Comparison of ENCODE assay signal across 7 mouse cellular contexts in the genomic region with DNA sequence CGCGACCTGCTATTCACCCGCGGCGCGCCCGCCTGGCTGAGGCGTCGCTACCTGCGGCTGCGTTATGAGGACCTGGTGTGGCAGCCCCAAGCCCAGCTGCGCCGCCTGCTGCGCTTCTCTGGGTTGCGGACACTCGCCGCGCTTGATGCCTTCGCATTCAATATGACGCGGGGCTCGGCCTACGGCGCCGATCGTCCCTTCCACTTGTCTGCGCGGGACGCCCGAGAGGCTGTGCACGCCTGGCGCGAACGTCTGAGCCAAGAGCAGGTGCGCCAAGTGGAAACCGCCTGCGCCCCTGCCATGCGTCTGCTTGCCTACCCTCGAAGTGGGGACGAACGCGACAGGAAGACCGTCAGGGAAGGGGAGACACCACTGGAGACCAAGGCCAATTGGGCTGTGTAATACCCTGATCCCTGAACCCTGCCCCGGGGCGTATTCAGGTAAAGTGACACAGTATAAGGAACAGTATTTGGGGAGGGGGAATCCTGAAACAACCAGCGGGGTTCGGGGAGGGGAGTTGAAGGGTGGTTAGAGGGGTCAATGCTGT. TPM values are rescaled to one million over a fixed set of nuclear protein-coding genes. Genes with fewer than 3 reads are reported as not detected.
DNase-seq lines count a peak whose midpoint lies in the region; ATAC-seq lines count a peak whose summit lies in the region.

No protein-coding gene starts in this region.

- WGBS in heart, embryonic 14.5 days: 24% methylated on average over 47 of the region's 47 CpGs
- 7% methylated on average over 47 of the region's 47 CpGs for WGBS in limb, embryonic 10.5 days
- WGBS in neural tube, embryonic 14.5 days: 21% methylated on average over 35 of the region's 47 CpGs

- H3K27me3 ChIP-seq in heart, embryonic 14.5 days (ENCODE audit: control insufficient read depth, insufficient read depth, low read length): no peaks in the 10 kb centered on the region
- peaks cover 21% of the 10 kb centered on the region for H3K27me3 ChIP-seq in limb, embryonic 10.5 days (ENCODE audit: low read depth, poor library complexity, severe bottlenecking)
- no peaks in the 10 kb centered on the region for H3K27me3 ChIP-seq in neural tube, embryonic 14.5 days (ENCODE audit: control insufficient read depth, insufficient read depth, low read length)

- H3K27ac ChIP-seq in heart, embryonic 14.5 days (replicated peaks in 1 of 2; ENCODE audit: control insufficient read depth in 1 of 2, insufficient read depth in 1 of 2, low read depth in 2 of 2, low read length in 2 of 2): no peak overlapping the region
- no peak overlapping the region for H3K27ac ChIP-seq in limb, embryonic 10.5 days
- no peak overlapping the region for H3K27ac ChIP-seq in neural tube, embryonic 14.5 days (ENCODE audit: low read depth, low read length)

- peak; percentile 16 for DNase-seq in retina, embryonic 14.5 days (ENCODE audit: low spot score)
- DNase-seq in retina, postnatal 1 day: no peak
- peak; percentile 5 to 12 for DNase-seq in cerebellum, postnatal 36 days
- DNase-seq in limb, embryonic 10.5 days (ENCODE audit: low spot score): peak; percentile 39
- DNase-seq in thymus, postnatal 25 days: no peak

- no peaks in the 10 kb centered on the region; a peak in 1 of 4 replicates for H3K4me1 ChIP-seq in heart, embryonic 14.5 days (ENCODE audit: control insufficient read depth in 2 of 2, insufficient read depth in 2 of 2, low read length in 2 of 2)
- H3K4me1 ChIP-seq in limb, embryonic 10.5 days: no peaks in the 10 kb centered on the region
- H3K4me1 ChIP-seq in neural tube, embryonic 14.5 days (ENCODE audit: control insufficient read depth, insufficient read depth, low read length): no peaks in the 10 kb centered on the region

- peak overlapping the region; percentile 48 to 59 for H3K4me3 ChIP-seq in heart, embryonic 14.5 days (ENCODE audit: control insufficient read depth in 1 of 2, insufficient read depth in 1 of 2, low read depth in 1 of 2, low read length in 2 of 2)
- peak overlapping the region; percentile 52 for H3K4me3 ChIP-seq in limb, embryonic 10.5 days
- peak overlapping the region; percentile 41 for H3K4me3 ChIP-seq in neural tube, embryonic 14.5 days (ENCODE audit: low read depth, low read length)

- H3K36me3 ChIP-seq in heart, embryonic 14.5 days (ENCODE audit: control insufficient read depth, insufficient read depth, low read length): no peaks in the 10 kb centered on the region
- no peaks in the 10 kb centered on the region for H3K36me3 ChIP-seq in limb, embryonic 10.5 days
- H3K36me3 ChIP-seq in neural tube, embryonic 14.5 days (ENCODE audit: control insufficient read depth, insufficient read depth, low read length): no peaks in the 10 kb centered on the region

- peak overlapping the region; percentile 82 for H3K4me2 ChIP-seq in heart, embryonic 14.5 days (ENCODE audit: low read length)
- peak overlapping the region; percentile 64 for H3K4me2 ChIP-seq in neural tube, embryonic 14.5 days (ENCODE audit: low read depth, low read length)

- no peak for ATAC-seq in heart, embryonic 14.5 days (ENCODE audit: insufficient number of reproducible peaks, insufficient read depth, low FRiP score, low read depth)
- peak; percentile 65; the same call in 1 of the 2 replicates for ATAC-seq in neural tube, embryonic 14.5 days (ENCODE audit: low read depth)

- no peaks in the 10 kb centered on the region for H3K9me3 ChIP-seq in heart, embryonic 14.5 days (ENCODE audit: control insufficient read depth, low read length)
- H3K9me3 ChIP-seq in limb, embryonic 10.5 days (replicated peaks): no peaks in the 10 kb centered on the region
- H3K9me3 ChIP-seq in neural tube, embryonic 14.5 days (ENCODE audit: control insufficient read depth, low read length): no peaks in the 10 kb centered on the region

- peak overlapping the region; percentile 46; the same call in 1 of the 2 replicates for H3K9ac ChIP-seq in heart, embryonic 14.5 days (ENCODE audit: low read length)
- H3K9ac ChIP-seq in neural tube, embryonic 14.5 days (replicated peaks; ENCODE audit: low read depth, low read length): no peak overlapping the region

RNA-seq across cellular contexts. Expression of gene Chst7, which starts 1.5 kb away (rescaled TPM):
- polyA plus RNA-seq in heart, embryonic 14.5 days (2014; fragmentation: Nextera tagmentation; extraction: Ambion mirVana): 4.6 and 5.8 TPM in 2 replicates
- polyA plus RNA-seq in limb, embryonic 10.5 days (2016; fragmentation: Nextera tagmentation; extraction: Ambion mirVana): 2.2 and 2.5 TPM in 2 replicates
- polyA plus RNA-seq in neural tube, embryonic 14.5 days (2014; fragmentation: Nextera tagmentation; extraction: Ambion mirVana): 5.0 and 6.3 TPM in 2 replicates

Comparison
In these comparisons a context has a peak if more than half of its experiments do, and no peak if none do; other contexts are left out.
1. DNase-seq: peak in retina, embryonic 14.5 days (single experiment), cerebellum, postnatal 36 days (2 of 2) and limb, embryonic 10.5 days (single experiment); none in retina, postnatal 1 day (single experiment) and thymus, postnatal 25 days (single experiment).
2. Peak in every context shown above with its lines, with median percentiles within 50 percentile points of each other: H3K4me3 ChIP-seq.